8 mouse cellular contexts compared by ENCODE assay signal in genomic region chr11:78300917-78301316, GRCm38 (mm10). TPM values are rescaled to one million over a fixed set of nuclear protein-coding genes. Genes with fewer than 3 reads are reported as not detected.
DNase-seq lines count a peak whose midpoint lies in the region; ATAC-seq and TF ChIP-seq lines count a peak whose summit lies in the region.

No protein-coding gene starts in this region.

- WGBS in embryonic facial prominence, embryonic 13.5 days = 56% methylated on average over 7 of the region's 7 CpGs
- WGBS in intestine, embryonic 16.5 days = 67% methylated on average over 7 of the region's 7 CpGs
- 71% methylated on average over 7 of the region's 7 CpGs for WGBS in midbrain, postnatal 0 days

- ATAC-seq in embryonic facial prominence, embryonic 13.5 days (ENCODE audit: insufficient number of reproducible peaks, insufficient read depth, low FRiP score, low TSS enrichment, low read depth) = no peak
- ATAC-seq in intestine, embryonic 16.5 days = peak; percentile 17; the same call in 1 of the 2 replicates
- ATAC-seq in midbrain, postnatal 0 days (ENCODE audit: low FRiP score) = no peak

- H3K27me3 ChIP-seq in embryonic facial prominence, embryonic 13.5 days = no peaks in the 10 kb centered on the region
- no peaks in the 10 kb centered on the region for H3K27me3 ChIP-seq in intestine, embryonic 16.5 days (replicated peaks; ENCODE audit: control insufficient read depth, insufficient read depth, low read length)
- H3K27me3 ChIP-seq in midbrain, postnatal 0 days (ENCODE audit: insufficient read depth, low read length) = no peaks in the 10 kb centered on the region

- no peaks in the 10 kb centered on the region for H3K9me3 ChIP-seq in embryonic facial prominence, embryonic 13.5 days
- no peaks in the 10 kb centered on the region for H3K9me3 ChIP-seq in intestine, embryonic 16.5 days (ENCODE audit: control insufficient read depth, low read length)
- H3K9me3 ChIP-seq in midbrain, postnatal 0 days (ENCODE audit: low read length) = no peaks in the 10 kb centered on the region

- H3K9ac ChIP-seq in embryonic facial prominence, embryonic 13.5 days = peak overlapping the region; percentile 77
- H3K9ac ChIP-seq in intestine, embryonic 16.5 days (ENCODE audit: low read depth, low read length) = peak overlapping the region; percentile 65
- peak overlapping the region; percentile 46; the same call in 1 of the 2 replicates for H3K9ac ChIP-seq in midbrain, postnatal 0 days (replicated peaks; ENCODE audit: low read length, poor library complexity, severe bottlenecking)

- H3K4me3 ChIP-seq in left cerebral cortex, adult 2 months = peak overlapping the region; percentile 51
- peak overlapping the region; percentile 73 for H3K4me3 ChIP-seq in embryonic facial prominence, embryonic 13.5 days
- peak overlapping the region; percentile 83 for H3K4me3 ChIP-seq in intestine, embryonic 16.5 days (ENCODE audit: low read length)
- H3K4me3 ChIP-seq in midbrain, postnatal 0 days (ENCODE audit: low read depth, low read length) = peak overlapping the region; percentile 57

- peaks cover 26% of the 10 kb centered on the region for H3K36me3 ChIP-seq in embryonic facial prominence, embryonic 13.5 days
- H3K36me3 ChIP-seq in intestine, embryonic 16.5 days (ENCODE audit: control insufficient read depth, insufficient read depth, low read length) = peaks cover 2% of the 10 kb centered on the region; the same call in 1 of the 2 replicates
- H3K36me3 ChIP-seq in midbrain, postnatal 0 days (ENCODE audit: insufficient read depth, low read length) = no peaks in the 10 kb centered on the region

- H3K27ac ChIP-seq in left cerebral cortex, adult 2 months = peak overlapping the region; percentile 66
- H3K27ac ChIP-seq in embryonic facial prominence, embryonic 13.5 days = peak overlapping the region; percentile 62; the same call in 1 of the 2 replicates
- H3K27ac ChIP-seq in intestine, embryonic 16.5 days (ENCODE audit: low read length) = peak overlapping the region; percentile 57
- H3K27ac ChIP-seq in midbrain, postnatal 0 days (ENCODE audit: low read depth, low read length) = no peak overlapping the region

- no peak for TF ChIP-seq CTCF in left cerebral cortex, adult 2 months (IDR thresholded peaks at IDR 0.05)
- no peak for TF ChIP-seq CTCF in midbrain, postnatal 0 days (IDR thresholded peaks at IDR 0.05)

- peaks cover 13% of the 10 kb centered on the region for H3K4me1 ChIP-seq in embryonic facial prominence, embryonic 13.5 days
- H3K4me1 ChIP-seq in intestine, embryonic 16.5 days (ENCODE audit: control insufficient read depth, insufficient read depth, low read length) = no peaks in the 10 kb centered on the region
- no peaks in the 10 kb centered on the region for H3K4me1 ChIP-seq in midbrain, postnatal 0 days (ENCODE audit: insufficient read depth, low read length)

- intact Hi-C loops in left cerebral cortex, adult 2 months (cut with DNase I) = no loop called here
- intact Hi-C loops in left cerebral cortex, postnatal 25 days (cut with DNase I) = loop anchor here (1.0 kb wide), 1 partner anchor 27 kb away; the partner anchor contains the start of gene Pigs

- peak overlapping the region; percentile 74 for H3K4me2 ChIP-seq in embryonic facial prominence, embryonic 13.5 days
- peak overlapping the region; percentile 74 for H3K4me2 ChIP-seq in intestine, embryonic 16.5 days (ENCODE audit: low read depth, low read length)
- H3K4me2 ChIP-seq in midbrain, postnatal 0 days (ENCODE audit: low read depth, low read length, poor library complexity, severe bottlenecking) = peak overlapping the region; percentile 100

- DNase-seq in left cerebral cortex, adult 2 months (ENCODE audit: extremely low spot score in 1 of 2, low spot score in 2 of 2) = no peak
- DNase-seq in left cerebral cortex, adult 8-10 months (ENCODE audit: low spot score in 2 of 2) = no peak
- no peak for DNase-seq in midbrain, postnatal 0 days (ENCODE audit: low spot score)
- no peak for DNase-seq in gastrocnemius, postnatal 4 days (ENCODE audit: low spot score in 2 of 2)
- DNase-seq in adrenal gland, adult 8-10 months = no peak
- no peak for DNase-seq in left cerebral cortex, postnatal 25 days (ENCODE audit: low spot score in 2 of 2)

RNA-seq across cellular contexts. Expression of gene Spag5, which starts 0.4 kb away (rescaled TPM):
- 10 to 100 TPM; 12.1 to 16.1 TPM for total RNA-seq in left cerebral cortex, adult 2 months (2021)
- total RNA-seq in left cerebral cortex, adult 8-10 months (2022) = 10 to 100 TPM in 1 of 4 experiments, 1 to 10 TPM in 3; 6.8 to 11.9 (median 7.1) TPM
- 36.4 and 44.3 TPM in 2 replicates for polyA plus RNA-seq in embryonic facial prominence, embryonic 13.5 days (2015; fragmentation: Nextera tagmentation; extraction: Ambion mirVana)
- 23.4 and 27.3 TPM in 2 replicates for polyA plus RNA-seq in intestine, embryonic 16.5 days (2015; fragmentation: Nextera tagmentation; extraction: Ambion mirVana)
- 3.1 and 3.6 TPM in 2 replicates for total RNA-seq in midbrain, postnatal 0 days (2014; rRNA removed)
- polyA plus RNA-seq in midbrain, postnatal 0 days (2015; fragmentation: Nextera tagmentation; extraction: Ambion mirVana) = 2.2 and 2.4 TPM in 2 replicates
- total RNA-seq in gastrocnemius, postnatal 4 days (2021) = 10 to 100 TPM; 14.6 to 16.1 TPM
- total RNA-seq in adrenal gland, adult 8-10 months (2022) = 1 to 10 TPM; 5.1 to 8.3 (median 6.9) TPM
- total RNA-seq in left cerebral cortex, postnatal 25 days (2021) = 1 to 10 TPM; 8.0 to 8.9 TPM

RNA-seq across cellular contexts. Expression of gene BC030499, which starts 10.3 kb away (rescaled TPM):
- total RNA-seq in left cerebral cortex, adult 2 months (2021) = 10 to 100 TPM; 21.1 to 29.5 TPM
- 10 to 100 TPM; 12.0 to 15.3 (median 13.3) TPM for total RNA-seq in left cerebral cortex, adult 8-10 months (2022)
- polyA plus RNA-seq in embryonic facial prominence, embryonic 13.5 days (2015; fragmentation: Nextera tagmentation; extraction: Ambion mirVana) = 0.28 TPM in 1 of 2 replicates, not detected in the other
- polyA plus RNA-seq in intestine, embryonic 16.5 days (2015; fragmentation: Nextera tagmentation; extraction: Ambion mirVana) = 0.32 TPM in 1 of 2 replicates, not detected in the other
- total RNA-seq in midbrain, postnatal 0 days (2014; rRNA removed) = 0.22 and 0.38 TPM in 2 replicates
- 0.12 TPM in 1 of 2 replicates, not detected in the other for polyA plus RNA-seq in midbrain, postnatal 0 days (2015; fragmentation: Nextera tagmentation; extraction: Ambion mirVana)
- total RNA-seq in gastrocnemius, postnatal 4 days (2021) = 1 to 10 TPM in 1 of 2 experiments, under 1 TPM in 1; 0.47 to 1.3 TPM
- total RNA-seq in adrenal gland, adult 8-10 months (2022) = 1 to 10 TPM in 3 of 4 experiments, under 1 TPM in 1; 0.26 to 1.8 (median 1.5) TPM
- 10 to 100 TPM; 15.3 to 19.1 TPM for total RNA-seq in left cerebral cortex, postnatal 25 days (2021)

RNA-seq across cellular contexts. Expression of gene Aldoc, which starts 21.9 kb away (rescaled TPM):
- total RNA-seq in left cerebral cortex, adult 2 months (2021) = 100 to 1,000 TPM; 804 to 830 TPM
- total RNA-seq in left cerebral cortex, adult 8-10 months (2022) = 100 to 1,000 TPM; 784 to 869 (median 811) TPM
- 16.6 and 21.1 TPM in 2 replicates for polyA plus RNA-seq in embryonic facial prominence, embryonic 13.5 days (2015; fragmentation: Nextera tagmentation; extraction: Ambion mirVana)
- 33.3 and 34.0 TPM in 2 replicates for polyA plus RNA-seq in intestine, embryonic 16.5 days (2015; fragmentation: Nextera tagmentation; extraction: Ambion mirVana)
- total RNA-seq in midbrain, postnatal 0 days (2014; rRNA removed) = 265 and 359 TPM in 2 replicates
- 224 and 305 TPM in 2 replicates for polyA plus RNA-seq in midbrain, postnatal 0 days (2015; fragmentation: Nextera tagmentation; extraction: Ambion mirVana)
- 1 to 10 TPM; 1.4 to 2.2 TPM for total RNA-seq in gastrocnemius, postnatal 4 days (2021)
- 10 to 100 TPM; 23.4 to 54.0 (median 37.5) TPM for total RNA-seq in adrenal gland, adult 8-10 months (2022)
- 100 to 1,000 TPM; 771 to 821 TPM for total RNA-seq in left cerebral cortex, postnatal 25 days (2021)

RNA-seq across cellular contexts. Expression of gene Pigs, which starts 27.3 kb away (rescaled TPM):
- total RNA-seq in left cerebral cortex, adult 2 months (2021) = 10 to 100 TPM; 60.7 to 62.8 TPM
- total RNA-seq in left cerebral cortex, adult 8-10 months (2022) = 10 to 100 TPM; 57.1 to 62.1 (median 59.4) TPM
- polyA plus RNA-seq in embryonic facial prominence, embryonic 13.5 days (2015; fragmentation: Nextera tagmentation; extraction: Ambion mirVana) = 75.7 and 79.5 TPM in 2 replicates
- polyA plus RNA-seq in intestine, embryonic 16.5 days (2015; fragmentation: Nextera tagmentation; extraction: Ambion mirVana) = 92.9 and 93.1 TPM in 2 replicates
- total RNA-seq in midbrain, postnatal 0 days (2014; rRNA removed) = 62.4 and 67.2 TPM in 2 replicates
- 82.6 and 91.0 TPM in 2 replicates for polyA plus RNA-seq in midbrain, postnatal 0 days (2015; fragmentation: Nextera tagmentation; extraction: Ambion mirVana)
- 10 to 100 TPM; 30.5 to 33.2 TPM for total RNA-seq in gastrocnemius, postnatal 4 days (2021)
- 10 to 100 TPM; 83.3 to 84.7 (median 83.9) TPM for total RNA-seq in adrenal gland, adult 8-10 months (2022)
- 10 to 100 TPM; 67.0 to 67.7 TPM for total RNA-seq in left cerebral cortex, postnatal 25 days (2021)

RNA-seq across cellular contexts. Expression of gene 2610507B11Rik, which starts 39.4 kb away (rescaled TPM):
- 100 to 1,000 TPM; 176 to 177 TPM for total RNA-seq in left cerebral cortex, adult 2 months (2021)
- 100 to 1,000 TPM; 172 to 181 (median 177) TPM for total RNA-seq in left cerebral cortex, adult 8-10 months (2022)
- 73.7 and 79.6 TPM in 2 replicates for polyA plus RNA-seq in embryonic facial prominence, embryonic 13.5 days (2015; fragmentation: Nextera tagmentation; extraction: Ambion mirVana)
- polyA plus RNA-seq in intestine, embryonic 16.5 days (2015; fragmentation: Nextera tagmentation; extraction: Ambion mirVana) = 50.6 and 56.9 TPM in 2 replicates
- total RNA-seq in midbrain, postnatal 0 days (2014; rRNA removed) = 71.1 and 71.4 TPM in 2 replicates
- polyA plus RNA-seq in midbrain, postnatal 0 days (2015; fragmentation: Nextera tagmentation; extraction: Ambion mirVana) = 40.8 and 49.2 TPM in 2 replicates
- 100 to 1,000 TPM; 104 to 108 TPM for total RNA-seq in gastrocnemius, postnatal 4 days (2021)
- total RNA-seq in adrenal gland, adult 8-10 months (2022) = 100 to 1,000 TPM; 178 to 198 (median 188) TPM
- 100 to 1,000 TPM; 179 to 197 TPM for total RNA-seq in left cerebral cortex, postnatal 25 days (2021)

Comparison
In these comparisons a context has a peak if more than half of its experiments do, and no peak if none do; other contexts are left out.
1. RNA of gene Aldoc, which starts 21.9 kb away (total RNA-seq): 804 to 830 TPM in left cerebral cortex, adult 2 months, 784 to 869 TPM in left cerebral cortex, adult 8-10 months, 771 to 821 TPM in left cerebral cortex, postnatal 25 days, 265 to 359 TPM in midbrain, postnatal 0 days and 23.4 to 54.0 TPM in adrenal gland, adult 8-10 months; 1.4 to 2.2 TPM in gastrocnemius, postnatal 4 days; every median in the first group is over 4 times any median in the second.
2. Peak in every context shown above with its lines, with median percentiles within 50 percentile points of each other: H3K4me3 ChIP-seq, H3K4me2 ChIP-seq and H3K9ac ChIP-seq.